Mouse (Mus musculus) induced T-regulatory cell, adult 2 months (primary cell): ENCODE results near the gene Lrp5.

ENCODE experiments used
- DNase-seq: peaks from one replicate; pipeline ENCODE4 v3.0.0-alpha.2; 2012; ENCODE audit warnings: low read depth

Lrp5 gene

DNA sequence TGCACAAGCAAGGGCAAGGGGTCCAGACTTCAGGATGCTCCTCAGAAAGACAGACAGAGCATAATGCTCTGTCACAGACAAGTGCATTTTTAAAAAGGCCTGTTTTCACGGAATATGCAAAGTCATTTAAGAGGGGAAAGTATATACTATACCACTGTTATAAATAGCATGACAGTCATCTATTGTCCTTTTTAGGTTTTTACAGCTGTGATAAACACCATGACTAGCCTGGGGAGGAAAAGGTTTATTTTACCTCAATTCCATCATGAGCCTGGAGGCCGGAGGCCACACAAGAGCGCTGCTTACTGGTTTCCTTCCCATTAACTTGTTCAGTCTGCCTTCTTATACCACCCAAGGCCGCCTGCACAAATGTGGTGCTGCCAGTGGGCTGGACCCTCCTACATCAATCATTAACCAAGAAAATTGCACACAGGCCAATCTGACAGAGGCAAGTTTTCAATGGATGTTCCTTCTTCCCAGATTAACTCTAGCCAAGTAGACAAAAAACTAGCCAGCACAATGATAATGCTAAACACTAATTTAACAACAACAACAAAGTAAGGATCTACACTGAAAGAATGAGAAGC, 134.7 kb downstream of the Lrp5 start:
- no peak for DNase-seq

DNA sequence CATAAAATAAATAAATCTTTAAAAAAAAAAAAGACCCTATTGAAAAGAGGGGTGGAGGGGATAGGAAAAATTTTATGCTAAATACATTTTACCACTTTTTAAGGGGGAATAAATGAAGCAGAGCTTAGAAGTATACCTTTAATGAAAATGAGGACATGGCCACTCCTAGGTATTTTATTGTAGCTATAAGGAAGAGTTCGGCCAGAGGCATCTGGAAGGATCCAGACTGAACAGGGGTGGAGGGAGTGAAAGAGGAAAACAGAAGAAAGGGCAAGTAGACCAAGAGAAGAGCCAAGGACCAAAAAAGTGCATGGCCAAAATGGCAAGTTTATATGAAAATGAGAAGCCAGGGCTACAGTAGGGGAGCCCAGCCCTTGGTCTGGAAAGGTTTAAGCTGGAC, 136.3 kb downstream of the Lrp5 start:
- DNase-seq: no peak

DNA sequence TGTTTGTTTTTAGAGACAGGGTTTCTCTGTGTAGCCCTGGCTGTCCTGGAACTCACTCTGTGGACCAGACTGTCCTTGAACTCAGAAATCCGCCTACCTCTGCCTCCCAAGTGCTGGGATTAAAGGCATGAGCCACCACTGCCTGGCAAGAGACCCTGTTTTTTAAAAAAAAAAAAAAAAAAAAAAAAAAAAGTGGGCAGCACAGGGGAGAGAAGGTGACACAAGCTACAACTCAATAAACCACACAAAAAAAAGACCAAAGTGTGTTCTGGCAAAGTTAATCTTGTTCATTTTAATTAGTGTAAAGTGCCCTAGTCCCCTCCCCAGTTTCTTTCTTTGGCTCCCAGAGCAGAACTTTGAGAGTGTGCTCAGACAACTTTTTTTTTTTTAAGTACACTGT, 137.1 kb downstream of the Lrp5 start:
- no peak for DNase-seq

DNA sequence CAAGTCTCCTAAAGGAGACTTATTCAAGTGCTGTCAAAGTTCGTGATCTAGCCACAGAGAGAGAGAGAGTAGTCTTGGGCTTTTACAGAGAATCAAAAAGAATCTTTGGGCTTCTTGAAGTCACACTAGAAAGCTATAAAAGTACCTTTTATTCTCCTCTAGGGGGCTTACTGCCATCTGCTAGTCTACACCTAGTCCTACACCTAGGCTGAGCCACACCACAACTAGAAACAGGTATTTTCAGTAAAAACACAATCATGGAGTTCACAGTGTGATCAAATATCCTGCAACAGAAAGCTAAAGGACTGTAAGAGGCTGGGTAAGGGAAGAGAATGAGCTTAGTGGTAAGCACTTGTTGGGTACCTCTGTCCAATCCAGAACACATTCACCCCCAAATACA, 138.1 kb downstream of the Lrp5 start:
- no peak for DNase-seq

DNA sequence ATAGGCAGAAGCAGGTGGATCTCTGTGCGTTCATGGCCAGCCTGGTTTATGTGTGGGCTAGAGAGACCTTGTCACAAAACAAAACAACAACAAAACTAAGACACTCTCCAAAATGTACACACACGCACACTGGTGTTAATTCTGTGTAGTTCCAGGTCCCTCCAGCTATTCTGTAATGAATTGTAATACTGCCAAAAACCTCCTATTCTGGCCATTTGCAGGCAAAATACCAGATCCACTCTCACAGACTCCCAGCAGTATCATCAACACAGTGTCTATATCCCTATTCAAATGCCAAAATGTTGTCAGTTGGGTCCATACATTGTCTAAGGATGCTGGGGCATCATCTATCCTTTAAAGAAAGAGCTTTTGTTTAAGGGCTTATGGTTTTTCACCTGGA, 141.4 kb downstream of the Lrp5 start:
- DNase-seq: no peak

GRCm38 (mm10) chr19:3542591-3542990, 143.8 kb downstream of the Lrp5 start:
- DNase-seq: no peak

GRCm38 (mm10) chr19:3540997-3541396, 145.4 kb downstream of the Lrp5 start:
- no peak for DNase-seq

- no peak for DNase-seq
Measured at GRCm38 (mm10) chr19:3540254-3540653, 146.1 kb downstream of the Lrp5 start.

- no peak for DNase-seq
Measured at GRCm38 (mm10) chr19:3539456-3539855, 146.9 kb downstream of the Lrp5 start.

DNA sequence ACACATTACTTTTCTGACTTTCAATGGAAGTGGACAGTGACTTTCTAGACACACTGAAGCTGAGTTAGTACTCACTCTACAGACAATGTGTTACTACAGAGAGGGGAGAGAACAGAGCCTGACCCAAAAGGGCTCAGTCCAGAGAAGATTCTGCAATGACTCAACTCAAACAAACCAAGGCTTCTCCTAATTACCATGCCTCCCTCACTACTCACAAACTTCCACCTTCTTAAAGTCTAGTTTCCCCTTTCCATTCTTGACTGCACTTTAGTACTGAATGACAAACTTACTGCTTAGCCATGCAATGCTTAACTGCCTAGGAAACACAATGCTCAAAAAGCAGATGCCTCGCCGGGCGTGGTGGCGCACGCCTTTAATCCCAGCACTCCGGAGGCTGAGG, 148.7 kb downstream of the Lrp5 start:
- DNase-seq: no peak

DNA sequence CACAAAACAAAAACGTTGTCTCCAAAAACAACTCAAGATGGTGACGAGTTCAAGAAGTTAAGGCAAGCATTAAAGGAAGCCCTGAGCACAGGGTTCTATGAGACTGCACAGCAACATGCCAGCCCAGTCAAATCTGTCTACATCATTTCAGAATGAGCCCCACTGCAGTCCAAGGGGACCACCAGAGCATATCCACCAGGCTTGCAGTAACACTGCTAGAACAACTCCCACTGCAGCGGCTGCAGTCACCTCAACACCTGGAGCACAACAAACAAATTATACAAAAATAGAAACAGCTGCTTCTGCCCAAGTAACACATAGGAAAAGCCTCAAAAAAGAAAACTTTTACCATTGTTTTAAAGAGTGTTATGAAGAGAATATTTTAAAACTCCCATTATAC, 151.4 kb downstream of the Lrp5 start:
- DNase-seq: no peak
